Mouse (Mus musculus): ENCODE measurements at regions not wholly inside any gene's neighbourhood (a gene's known extent, or its start where the extent isn't known, plus 50 kb on each side); places are given as distances from the start of the nearest gene placed in this dataset.

DNA sequence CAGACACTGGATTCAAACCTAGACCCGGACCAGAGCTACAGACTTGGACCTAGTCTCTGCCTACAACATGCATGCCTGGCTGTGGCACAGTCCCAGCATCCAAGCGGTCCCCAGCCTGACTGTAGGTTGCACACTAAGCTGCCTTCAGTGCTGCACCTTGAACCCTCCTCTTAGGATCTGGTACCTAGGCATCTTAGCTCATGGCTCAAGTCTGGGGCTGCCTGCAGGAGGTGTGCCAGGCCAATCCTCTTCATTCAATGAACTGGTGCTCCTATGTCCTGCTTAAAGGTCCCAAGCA, 73.4 kb upstream of the Ppara start:
- peak; percentile 66 for DNase-seq

GRCm38 (mm10) chr15:85661771-85662170, 73.0 kb upstream of the Ppara start:
- DNase-seq = no peak

DNA sequence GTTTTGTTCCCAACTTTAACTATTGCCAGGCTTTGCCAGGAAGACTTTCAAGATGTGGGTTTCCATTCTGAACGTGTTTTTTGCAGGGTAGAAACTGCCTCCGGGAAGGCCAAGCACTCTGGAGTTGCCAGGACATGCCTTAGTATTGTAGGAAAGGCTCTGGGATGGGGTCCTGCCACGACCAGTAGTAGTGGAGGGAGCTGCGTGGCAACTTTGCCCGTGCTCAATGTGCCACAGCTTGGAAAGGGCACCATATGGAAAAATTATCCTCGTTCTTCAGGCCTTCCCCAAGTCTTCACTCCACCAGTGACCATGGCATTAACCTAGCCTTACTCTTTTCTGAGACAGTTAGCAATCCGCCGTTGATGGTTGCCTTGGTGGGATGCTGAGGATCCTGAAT, 72.5 kb upstream of the Ppara start:
- DNase-seq = no peak

DNA sequence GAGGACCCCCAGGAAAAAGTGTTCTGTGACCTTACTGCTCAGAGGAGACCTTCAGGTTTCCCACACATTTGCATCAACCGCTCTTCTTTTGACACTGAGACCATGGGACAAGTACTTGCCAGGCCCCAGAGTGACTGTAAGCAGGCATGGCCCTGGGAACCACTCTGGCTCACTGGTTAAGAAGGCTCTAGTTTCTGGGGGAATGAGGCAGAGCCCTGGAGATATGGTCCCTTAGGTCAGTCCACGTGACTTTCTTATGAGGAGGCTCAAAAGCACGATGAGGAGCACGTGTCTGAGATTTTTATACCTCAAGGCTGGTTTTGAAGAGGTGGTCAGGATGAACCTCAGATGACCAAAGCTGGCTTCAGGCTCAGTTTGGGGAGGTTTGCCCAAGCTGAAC, 72.1 kb upstream of the Ppara start:
- DNase-seq = no peak

- peak; percentile 63 for DNase-seq
These were observed 70.9 kb upstream of the Ppara start for GRCm38 (mm10) chr15:85663757-85664431.

DNA sequence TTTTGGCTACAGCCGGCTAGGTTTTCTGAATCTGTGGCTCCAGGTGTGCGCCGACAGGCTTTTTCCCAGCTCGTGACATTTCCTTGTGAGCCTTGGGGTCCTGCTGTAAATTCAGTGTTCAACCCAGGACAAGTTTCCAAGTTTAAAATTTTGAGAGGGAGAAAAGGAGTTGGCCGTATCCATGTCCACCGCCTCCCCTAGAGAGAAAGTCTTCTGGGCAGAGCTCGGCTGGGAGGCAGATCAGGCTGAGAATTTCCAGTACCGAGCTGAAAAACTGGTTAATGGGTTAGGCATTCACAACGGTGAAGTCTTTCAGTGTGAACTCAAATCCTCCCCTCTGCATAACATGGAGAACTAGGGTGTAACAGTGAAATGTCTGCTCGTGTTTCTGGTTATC, 70.4 kb upstream of the Ppara start:
- DNase-seq = peak; percentile 49

GRCm38 (mm10) chr15:85665181-85665821, 69.5 kb upstream of the Ppara start:
- DNase-seq = peak; percentile 32

DNA sequence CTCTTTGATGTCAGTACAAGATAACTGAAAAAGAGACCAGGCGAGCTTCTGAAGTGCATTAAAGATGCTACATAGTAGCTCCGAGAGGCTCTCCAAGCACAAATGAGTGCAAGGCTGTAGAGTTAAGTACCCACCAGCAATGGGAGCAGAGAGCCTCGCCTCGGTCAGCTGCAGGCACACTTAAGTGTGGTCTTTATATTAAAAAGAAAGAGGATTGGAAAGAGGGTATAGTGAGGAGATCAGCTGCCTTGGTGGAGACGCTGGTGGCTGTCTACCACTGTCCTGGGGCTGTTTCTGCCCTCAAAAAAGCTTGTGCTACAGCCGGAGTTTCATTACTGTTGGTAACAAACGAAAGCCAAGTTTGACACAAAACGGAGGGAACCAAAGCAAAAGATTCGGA, 68.3 kb upstream of the Ppara start:
- DNase-seq = peak; percentile 36

- DNase-seq = peak; percentile 75
These were observed 67.4 kb upstream of the Ppara start for GRCm38 (mm10) chr15:85667381-85667791.

DNA sequence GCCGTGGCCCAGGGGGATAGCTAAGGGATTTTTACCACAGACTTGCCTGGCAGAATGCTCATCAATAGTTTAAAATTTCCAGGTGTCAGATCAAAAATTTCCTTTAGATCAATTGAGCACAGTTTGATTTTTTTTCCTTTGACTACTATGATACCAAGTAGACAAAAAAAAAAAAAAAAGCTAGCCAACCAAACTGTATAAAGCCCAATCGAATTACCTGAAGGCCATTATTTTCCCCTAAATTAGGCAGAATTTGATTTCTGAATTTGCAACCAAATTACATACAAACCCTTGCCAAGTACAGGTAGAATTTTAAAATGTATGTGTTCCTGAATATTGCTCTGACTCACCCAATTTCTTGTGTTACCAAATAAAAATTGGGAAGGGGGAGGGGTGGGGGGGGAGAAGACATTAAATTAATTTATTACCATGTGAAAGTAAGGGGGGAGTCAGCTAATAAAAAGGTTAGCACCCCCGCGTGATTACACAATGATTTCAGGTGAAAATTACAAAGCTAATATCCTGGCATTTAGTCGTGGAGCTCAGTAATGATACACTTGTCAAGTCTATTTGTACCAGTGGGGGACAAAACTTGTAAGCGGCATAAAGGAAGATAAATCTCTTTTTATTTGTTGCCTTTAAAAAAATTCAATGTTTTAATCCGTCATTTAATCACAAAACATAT, 66.7 kb upstream of the Ppara start:
- DNase-seq = no peak

DNA sequence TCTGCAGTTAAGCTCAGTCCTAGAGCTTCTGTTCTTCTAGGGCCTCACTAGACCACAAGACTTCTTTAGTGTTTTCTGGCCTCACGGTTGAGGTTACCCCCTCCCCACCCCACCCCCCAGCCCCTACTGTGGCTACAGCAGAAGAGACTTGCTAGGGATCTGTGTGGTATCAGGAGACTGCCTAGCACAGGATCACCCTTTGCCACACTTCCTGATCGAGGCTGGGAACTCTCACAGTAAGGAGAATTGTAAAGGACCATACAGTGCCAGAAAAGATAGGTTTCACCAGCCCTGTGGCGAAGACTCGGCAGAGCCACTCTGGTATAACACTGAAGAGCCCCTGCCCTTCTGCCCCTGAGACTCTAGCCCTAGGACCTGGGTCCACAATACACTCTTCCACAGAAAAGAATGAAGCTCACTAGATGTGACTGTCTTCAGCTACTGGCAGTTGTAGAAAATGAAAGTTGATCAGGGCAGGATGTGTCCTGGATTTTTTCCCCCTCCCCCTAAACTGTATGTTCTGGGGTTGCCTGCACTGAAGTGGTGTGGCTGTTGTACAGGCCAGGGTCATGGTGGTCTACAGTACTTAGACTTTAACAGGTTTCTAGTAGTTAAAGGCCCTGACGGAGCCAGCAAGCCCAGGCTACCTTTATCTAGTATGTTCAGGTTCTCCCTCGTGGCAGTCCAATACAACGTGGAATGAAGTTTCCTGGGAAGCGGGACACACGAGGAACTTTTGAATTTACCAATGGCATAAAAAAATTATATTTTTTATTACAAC, 65.7 kb upstream of the Ppara start:
- DNase-seq = no peak

DNA sequence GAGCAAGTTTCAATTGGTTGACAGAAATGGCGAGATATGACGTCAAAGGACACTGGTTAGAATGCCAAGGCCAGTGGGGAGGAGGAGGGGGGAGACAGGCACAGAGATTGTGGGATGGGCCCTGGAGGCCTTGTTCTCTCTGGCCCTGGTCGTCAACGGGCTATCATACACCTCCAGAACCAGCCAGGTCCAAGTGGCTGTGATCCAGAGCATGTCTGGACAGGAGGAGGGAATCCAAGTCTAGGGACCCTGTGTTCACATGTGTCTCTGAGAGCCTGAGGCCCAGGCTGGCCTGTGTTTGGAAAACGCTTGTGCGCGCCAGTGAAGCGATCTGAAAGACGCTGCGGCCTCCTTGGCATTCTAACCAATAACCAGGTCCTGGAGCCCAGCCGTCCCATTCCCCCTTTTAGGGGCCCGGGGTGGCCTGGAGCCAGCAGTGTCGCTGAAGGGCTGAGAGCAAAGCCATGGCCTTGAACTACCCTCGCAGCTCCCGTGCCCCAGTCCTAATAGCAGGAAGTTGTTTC, 65.1 kb upstream of the Ppara start:
- DNase-seq = no peak

- peak; percentile 91 for DNase-seq
These were observed 64.5 kb upstream of the Ppara start for GRCm38 (mm10) chr15:85670176-85670788.

- DNase-seq = peak; percentile 89
These were observed 63.7 kb upstream of the Ppara start for GRCm38 (mm10) chr15:85670789-85671700.

DNA sequence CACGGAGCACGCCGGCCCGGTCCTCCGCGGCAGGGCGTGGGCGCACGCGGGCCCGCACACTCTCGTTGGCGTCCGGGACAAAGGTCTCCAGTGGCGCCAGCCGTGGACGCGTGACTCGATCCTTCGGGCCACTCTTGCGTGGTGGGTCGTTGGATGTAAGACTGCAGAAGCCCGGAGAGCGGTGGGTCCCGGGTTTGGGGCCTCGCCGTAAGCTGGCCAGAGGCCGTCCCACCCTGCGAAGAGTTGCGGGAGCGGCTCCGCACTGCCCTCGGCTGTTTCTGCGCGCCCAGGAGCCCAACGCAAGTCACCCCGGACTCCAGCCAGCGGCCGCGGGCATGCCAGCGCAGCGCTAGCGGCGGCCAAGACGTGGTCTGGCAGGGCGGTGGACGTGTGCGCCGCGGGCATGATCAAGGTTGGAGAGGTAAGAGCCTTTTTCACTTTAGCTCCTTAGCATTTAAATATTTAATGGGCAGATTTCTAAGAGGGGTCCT, 63.0 kb upstream of the Ppara start:
- DNase-seq = peak; percentile 75

- no peak for DNase-seq
These were observed 62.4 kb upstream of the Ppara start for GRCm38 (mm10) chr15:85672376-85672775.

DNA sequence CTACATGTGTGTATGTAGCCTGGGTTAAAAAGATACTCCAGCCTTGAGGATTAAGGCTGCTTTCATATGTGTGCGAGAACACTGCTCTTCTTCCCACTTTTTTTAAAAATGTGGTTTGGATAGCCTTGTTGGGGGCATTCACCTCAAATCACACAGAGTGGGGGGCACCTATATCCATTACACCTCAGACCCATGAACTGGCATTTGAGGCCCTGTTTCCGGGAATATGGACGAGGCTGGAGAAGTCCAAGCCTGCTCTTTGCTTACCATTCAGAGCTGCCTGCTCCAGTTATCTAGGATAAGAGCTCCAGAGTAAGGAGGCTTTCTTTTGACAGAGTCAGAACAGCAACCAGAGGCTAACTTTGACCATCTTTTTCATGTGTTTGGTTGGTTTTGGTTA, 61.9 kb upstream of the Ppara start:
- DNase-seq = no peak

DNA sequence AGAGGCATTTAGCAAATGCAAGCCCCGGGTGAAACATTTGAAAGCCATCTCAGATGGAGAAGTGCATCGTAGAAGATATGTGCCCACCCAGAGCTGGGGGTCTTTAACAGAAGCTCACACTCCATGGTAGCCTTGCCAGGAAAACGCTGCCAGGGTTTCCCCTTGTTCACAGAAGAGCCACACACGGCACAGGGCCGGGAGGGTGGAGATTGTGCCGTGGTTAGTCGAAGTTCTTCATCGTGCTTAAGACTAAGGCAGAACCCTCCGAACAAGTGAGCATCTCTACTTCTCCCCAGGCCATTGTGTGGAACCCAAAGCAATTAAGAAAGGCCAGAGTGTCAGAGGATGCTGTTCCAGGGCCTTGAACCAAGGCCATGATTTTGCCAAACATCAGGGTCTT, 61.3 kb upstream of the Ppara start:
- no peak for DNase-seq

DNA sequence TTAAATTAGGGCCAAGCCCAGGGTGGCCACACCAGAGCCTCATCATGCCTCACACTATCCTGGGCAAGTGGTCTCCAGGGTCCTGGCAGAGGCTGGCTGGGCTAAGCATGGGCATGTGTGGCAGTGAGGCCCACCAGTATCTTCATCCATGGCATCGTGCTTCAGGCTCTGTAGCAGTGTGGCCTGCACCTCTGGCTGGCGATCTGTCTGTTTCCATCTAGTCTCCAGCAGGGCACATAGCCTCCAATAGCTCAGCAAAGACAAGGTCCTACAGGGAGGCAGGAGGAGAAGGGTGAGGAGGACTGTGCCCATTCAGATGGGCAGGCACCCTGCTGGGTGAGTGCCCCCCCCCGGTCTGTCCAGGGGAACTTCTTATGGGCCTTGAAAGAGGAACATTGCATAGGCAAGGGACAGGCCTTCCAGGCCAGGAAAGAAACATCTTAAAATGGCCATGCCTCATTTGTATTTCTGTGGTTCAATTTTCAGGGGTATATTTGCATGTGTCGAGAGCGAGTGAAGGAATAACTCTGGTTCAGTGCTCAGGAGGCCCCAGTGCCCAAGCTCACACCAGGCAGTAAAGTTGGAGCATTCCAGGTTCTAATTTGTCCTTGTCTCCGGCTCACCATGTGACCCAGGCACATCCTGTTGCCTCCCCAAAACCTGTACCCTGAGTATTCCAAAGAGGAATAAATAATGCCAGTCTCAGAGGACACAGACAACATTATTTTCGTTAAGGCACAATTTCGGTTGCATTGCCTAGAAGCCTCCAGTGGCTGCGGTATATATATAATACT, 60.4 kb upstream of the Ppara start:
- no peak for DNase-seq

DNA sequence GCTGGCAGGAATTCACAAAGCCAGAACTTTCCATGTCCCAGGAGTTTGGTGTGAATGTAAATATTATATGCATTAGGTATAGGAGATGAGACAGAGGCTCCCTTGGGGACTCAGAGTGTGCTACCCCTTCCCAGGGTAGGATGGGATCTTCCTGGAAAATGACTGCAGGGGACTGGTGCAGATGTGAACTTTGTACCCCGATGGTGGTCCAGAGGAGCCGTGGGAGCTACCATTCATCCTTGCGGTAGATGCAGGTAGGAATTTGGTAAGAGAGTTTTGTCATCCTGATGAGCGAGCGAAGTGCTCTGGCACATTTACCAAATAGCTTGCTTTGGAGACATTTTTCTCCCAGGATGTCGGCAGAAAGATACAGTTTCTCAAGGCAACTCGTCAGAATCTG, 59.7 kb upstream of the Ppara start:
- DNase-seq = no peak

DNA sequence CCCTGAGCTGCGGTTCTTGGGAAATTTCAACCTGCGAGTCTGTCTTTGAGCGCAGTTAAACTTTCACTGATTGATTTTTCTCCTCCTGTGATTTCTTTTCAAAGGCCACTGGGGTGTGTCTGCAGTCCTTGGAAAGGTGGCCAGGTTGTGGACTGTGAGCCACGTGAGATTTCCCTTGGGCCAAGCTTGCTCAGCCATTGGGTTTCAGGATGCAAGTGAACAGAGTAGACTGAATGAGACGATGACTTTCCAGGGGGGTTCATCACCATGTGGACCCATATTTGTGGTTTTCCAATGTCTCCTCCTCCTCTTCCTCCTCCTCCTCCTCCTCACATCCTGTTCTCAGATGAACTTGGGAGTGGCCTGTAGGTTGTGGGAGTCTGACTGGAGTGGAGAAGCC, 59.0 kb upstream of the Ppara start:
- DNase-seq = no peak
